Mouse (Mus musculus): ENCODE data around the gene Stox2.

Stox2 gene

GRCm38 (mm10) chr8:47133381-47133780 is 312.8 kb downstream of the Stox2 start:
- ATAC-seq (ENCODE audit: insufficient number of reproducible peaks, low FRiP score, low TSS enrichment), result no peak
